ENCODE assay signal across 7 mouse cellular contexts in genomic region chr12:111759176-111760061, GRCm38 (mm10). TPM values are rescaled to one million over a fixed set of nuclear protein-coding genes. Genes with fewer than 3 reads are reported as not detected.
A peak's percentile ranks its signal among the peaks of the same experiment; 100 is the strongest.
DNase-seq lines count a peak whose midpoint lies in the region; ATAC-seq and TF ChIP-seq lines count a peak whose summit lies in the region.

No protein-coding gene starts in this region.

- no peaks in the 10 kb centered on the region for H3K9me3 ChIP-seq in ES-E14 (ENCODE audit: control insufficient read depth, insufficient read depth, low read depth, low read length)
- H3K9me3 ChIP-seq in embryonic facial prominence, embryonic 13.5 days, result no peaks in the 10 kb centered on the region
- no peaks in the 10 kb centered on the region for H3K9me3 ChIP-seq in heart, embryonic 11.5 days (replicated peaks; ENCODE audit: control insufficient read depth, low read length)
- H3K9me3 ChIP-seq in kidney, embryonic 14.5 days (ENCODE audit: control insufficient read depth, low read length), result no peaks in the 10 kb centered on the region
- H3K9me3 ChIP-seq in neural tube, embryonic 14.5 days (ENCODE audit: control insufficient read depth, low read length), result no peaks in the 10 kb centered on the region

- ATAC-seq in embryonic facial prominence, embryonic 13.5 days (ENCODE audit: insufficient number of reproducible peaks, insufficient read depth, low FRiP score, low TSS enrichment, low read depth), result peak; percentile 15; the same call in 1 of the 2 replicates
- peak; percentile 42 for ATAC-seq in heart, embryonic 11.5 days (replicated peaks; ENCODE audit: insufficient number of reproducible peaks, low FRiP score, low TSS enrichment)
- peak; percentile 35 for ATAC-seq in kidney, embryonic 14.5 days (ENCODE audit: low FRiP score, low TSS enrichment)
- peak; percentile 62 for ATAC-seq in neural tube, embryonic 14.5 days (ENCODE audit: low read depth)

- peaks cover 5% of the 10 kb centered on the region; the same call in 1 of the 2 replicates for H3K36me3 ChIP-seq in ES-E14 (ENCODE audit: control insufficient read depth, insufficient read depth, low read length, poor library complexity, severe bottlenecking)
- peaks cover 18% of the 10 kb centered on the region for H3K36me3 ChIP-seq in embryonic facial prominence, embryonic 13.5 days
- no peaks in the 10 kb centered on the region for H3K36me3 ChIP-seq in heart, embryonic 11.5 days (ENCODE audit: control insufficient read depth, insufficient read depth, low read length)
- peaks cover 3% of the 10 kb centered on the region; the same call in 1 of the 2 replicates for H3K36me3 ChIP-seq in kidney, embryonic 14.5 days (ENCODE audit: control insufficient read depth, insufficient read depth, low read length)
- H3K36me3 ChIP-seq in neural tube, embryonic 14.5 days (ENCODE audit: control insufficient read depth, insufficient read depth, low read length), result no peaks in the 10 kb centered on the region

- in situ Hi-C loops in ES-E14 (cut with MboI; ENCODE audit: low sequenced_read_pairs in 2 of 2, unreplicated experiment in 2 of 2), result no loop called here

- no peak for TF ChIP-seq CTCF in lung, adult 2 months (IDR thresholded peaks at IDR 0.05; ENCODE audit: insufficient read depth, low read length)

- H3K27me3 ChIP-seq in embryonic facial prominence, embryonic 13.5 days, result no peaks in the 10 kb centered on the region
- H3K27me3 ChIP-seq in heart, embryonic 11.5 days (ENCODE audit: control insufficient read depth, insufficient read depth, low read length), result no peaks in the 10 kb centered on the region
- H3K27me3 ChIP-seq in kidney, embryonic 14.5 days (ENCODE audit: control insufficient read depth, insufficient read depth, low read length), result no peaks in the 10 kb centered on the region
- no peaks in the 10 kb centered on the region for H3K27me3 ChIP-seq in neural tube, embryonic 14.5 days (ENCODE audit: control insufficient read depth, insufficient read depth, low read length)

- H3K27ac ChIP-seq in ES-E14 (ENCODE audit: insufficient read depth, low read depth, low read length, poor library complexity, severe bottlenecking), result no peak overlapping the region
- peak overlapping the region; percentile 86 for H3K27ac ChIP-seq in embryonic facial prominence, embryonic 13.5 days
- peak overlapping the region; percentile 82 for H3K27ac ChIP-seq in heart, embryonic 11.5 days (ENCODE audit: low read depth, low read length)
- H3K27ac ChIP-seq in kidney, embryonic 14.5 days (ENCODE audit: low read depth, low read length), result peak overlapping the region; percentile 72
- H3K27ac ChIP-seq in neural tube, embryonic 14.5 days (ENCODE audit: low read depth, low read length), result peak overlapping the region; percentile 97

- DNase-seq in ES-E14 (ENCODE audit: low read depth, low spot score), result no peak
- peak; percentile 79 for DNase-seq in adrenal gland, postnatal 14 days
- DNase-seq in lung, adult 2 months, result peak; percentile 72

- H3K4me2 ChIP-seq in embryonic facial prominence, embryonic 13.5 days, result peak overlapping the region; percentile 99
- H3K4me2 ChIP-seq in heart, embryonic 11.5 days, result peak overlapping the region; percentile 99
- peak overlapping the region; percentile 97 for H3K4me2 ChIP-seq in kidney, embryonic 14.5 days (replicated peaks; ENCODE audit: low read depth, low read length)
- peak overlapping the region; percentile 99 for H3K4me2 ChIP-seq in neural tube, embryonic 14.5 days (ENCODE audit: low read depth, low read length)

- H3K4me3 ChIP-seq in ES-E14 (ENCODE audit: insufficient read depth in 1 of 2, low read depth in 1 of 2, low read length in 2 of 2, poor library complexity in 1 of 2, severe bottlenecking in 1 of 2), result peak overlapping the region; percentile 86 to 99
- peak overlapping the region; percentile 94 for H3K4me3 ChIP-seq in embryonic facial prominence, embryonic 13.5 days
- H3K4me3 ChIP-seq in heart, embryonic 11.5 days (ENCODE audit: low read depth, low read length), result peak overlapping the region; percentile 95
- peak overlapping the region; percentile 70 for H3K4me3 ChIP-seq in kidney, embryonic 14.5 days (ENCODE audit: low read length)
- H3K4me3 ChIP-seq in lung, adult 2 months (replicated peaks; ENCODE audit: extremely low read depth, low read depth, low read length), result peak overlapping the region; percentile 97
- H3K4me3 ChIP-seq in neural tube, embryonic 14.5 days (ENCODE audit: low read depth, low read length), result peak overlapping the region; percentile 88

- WGBS in embryonic facial prominence, embryonic 13.5 days, result 2% methylated on average over 35 of the region's 35 CpGs
- WGBS in heart, embryonic 11.5 days (ENCODE audit: insufficient replicate concordance), result 2% methylated on average over 35 of the region's 35 CpGs
- WGBS in kidney, embryonic 14.5 days, result 2% methylated on average over 34 of the region's 35 CpGs
- 3% methylated on average over 35 of the region's 35 CpGs for WGBS in lung, adult 2 months
- under 1% methylated on average over 33 of the region's 35 CpGs for WGBS in neural tube, embryonic 14.5 days

- H3K4me1 ChIP-seq in ES-E14 (ENCODE audit: control insufficient read depth in 2 of 2, insufficient read depth in 2 of 2, low read length in 2 of 2, poor library complexity in 1 of 2), result peaks cover 0 to 22% of the 10 kb centered on the region in 2 experiments; a peak in 2 of 4 replicates
- H3K4me1 ChIP-seq in embryonic facial prominence, embryonic 13.5 days, result peaks cover 32% of the 10 kb centered on the region
- peaks cover 19% of the 10 kb centered on the region for H3K4me1 ChIP-seq in heart, embryonic 11.5 days (ENCODE audit: control insufficient read depth, insufficient read depth, low read length)
- peaks cover 24% of the 10 kb centered on the region for H3K4me1 ChIP-seq in kidney, embryonic 14.5 days (ENCODE audit: control insufficient read depth, insufficient read depth, low read length)
- peaks cover 19% of the 10 kb centered on the region for H3K4me1 ChIP-seq in lung, adult 2 months (ENCODE audit: control insufficient read depth, insufficient read depth, low read length)
- peaks cover 29% of the 10 kb centered on the region for H3K4me1 ChIP-seq in neural tube, embryonic 14.5 days (ENCODE audit: control insufficient read depth, insufficient read depth, low read length)

- peak; percentile 51; the same call in 1 of the 2 replicates for TF ChIP-seq POLR2A in lung, adult 2 months (IDR thresholded peaks at IDR 0.05; ENCODE audit: borderline replicate concordance, extremely low read depth, low read depth, low read length)

- peak overlapping the region; percentile 87 for H3K9ac ChIP-seq in ES-E14 (ENCODE audit: insufficient read depth, low read depth, low read length, poor library complexity, severe bottlenecking)
- peak overlapping the region; percentile 97 for H3K9ac ChIP-seq in embryonic facial prominence, embryonic 13.5 days
- peak overlapping the region; percentile 93 for H3K9ac ChIP-seq in heart, embryonic 11.5 days (ENCODE audit: low read depth, low read length)
- H3K9ac ChIP-seq in kidney, embryonic 14.5 days (ENCODE audit: low read depth, low read length), result peak overlapping the region; percentile 91
- H3K9ac ChIP-seq in neural tube, embryonic 14.5 days (replicated peaks; ENCODE audit: low read depth, low read length), result peak overlapping the region; percentile 97

RNA-seq across cellular contexts. Expression of gene Klc1, which starts 0.8 kb away (rescaled TPM):
- 47.2 and 47.9 TPM in 2 replicates for total RNA-seq in ES-E14 (2012; rRNA removed)
- 99.9 and 115 TPM in 2 replicates for total RNA-seq in adrenal gland, postnatal 14 days (2021)
- polyA plus RNA-seq in embryonic facial prominence, embryonic 13.5 days (2015; fragmentation: Nextera tagmentation; extraction: Ambion mirVana), result 113 and 122 TPM in 2 replicates
- 94.9 and 101 TPM in 2 replicates for polyA plus RNA-seq in heart, embryonic 11.5 days (2014; fragmentation: Nextera tagmentation; extraction: Ambion mirVana)
- 76.4 and 91.6 TPM in 2 replicates for polyA plus RNA-seq in kidney, embryonic 14.5 days (2014; fragmentation: Nextera tagmentation; extraction: Ambion mirVana)
- 101 and 113 TPM in 2 replicates for polyA plus RNA-seq in lung, adult 2 months (2012; rRNA removed)
- polyA plus RNA-seq in neural tube, embryonic 14.5 days (2014; fragmentation: Nextera tagmentation; extraction: Ambion mirVana), result 598 and 669 TPM in 2 replicates

RNA-seq across cellular contexts. Expression of gene Apopt1, which starts 46.4 kb away (rescaled TPM):
- total RNA-seq in ES-E14 (2012; rRNA removed), result 14.4 and 15.2 TPM in 2 replicates
- total RNA-seq in adrenal gland, postnatal 14 days (2021), result 72.5 and 73.3 TPM in 2 replicates
- polyA plus RNA-seq in embryonic facial prominence, embryonic 13.5 days (2015; fragmentation: Nextera tagmentation; extraction: Ambion mirVana), result 57.1 and 66.0 TPM in 2 replicates
- polyA plus RNA-seq in heart, embryonic 11.5 days (2014; fragmentation: Nextera tagmentation; extraction: Ambion mirVana), result 50.0 and 51.3 TPM in 2 replicates
- polyA plus RNA-seq in kidney, embryonic 14.5 days (2014; fragmentation: Nextera tagmentation; extraction: Ambion mirVana), result 63.1 and 63.4 TPM in 2 replicates
- 22.5 and 30.9 TPM in 2 replicates for polyA plus RNA-seq in lung, adult 2 months (2012; rRNA removed)
- polyA plus RNA-seq in neural tube, embryonic 14.5 days (2014; fragmentation: Nextera tagmentation; extraction: Ambion mirVana), result 65.7 and 69.6 TPM in 2 replicates

RNA-seq across cellular contexts. Expression of gene Bag5, which starts 46.4 kb away (rescaled TPM):
- total RNA-seq in ES-E14 (2012; rRNA removed), result 9.7 and 14.8 TPM in 2 replicates
- 32.5 and 34.6 TPM in 2 replicates for total RNA-seq in adrenal gland, postnatal 14 days (2021)
- polyA plus RNA-seq in embryonic facial prominence, embryonic 13.5 days (2015; fragmentation: Nextera tagmentation; extraction: Ambion mirVana), result 64.5 and 67.3 TPM in 2 replicates
- 41.8 and 42.8 TPM in 2 replicates for polyA plus RNA-seq in heart, embryonic 11.5 days (2014; fragmentation: Nextera tagmentation; extraction: Ambion mirVana)
- polyA plus RNA-seq in kidney, embryonic 14.5 days (2014; fragmentation: Nextera tagmentation; extraction: Ambion mirVana), result 45.2 and 49.7 TPM in 2 replicates
- polyA plus RNA-seq in lung, adult 2 months (2012; rRNA removed), result 21.4 and 21.9 TPM in 2 replicates
- polyA plus RNA-seq in neural tube, embryonic 14.5 days (2014; fragmentation: Nextera tagmentation; extraction: Ambion mirVana), result 68.1 and 71.8 TPM in 2 replicates

RNA-seq across cellular contexts. Expression of gene Xrcc3, which starts 54.3 kb away (rescaled TPM):
- total RNA-seq in ES-E14 (2012; rRNA removed), result 19.8 and 21.8 TPM in 2 replicates
- total RNA-seq in adrenal gland, postnatal 14 days (2021), result 18.6 and 20.8 TPM in 2 replicates
- 8.4 and 9.3 TPM in 2 replicates for polyA plus RNA-seq in embryonic facial prominence, embryonic 13.5 days (2015; fragmentation: Nextera tagmentation; extraction: Ambion mirVana)
- polyA plus RNA-seq in heart, embryonic 11.5 days (2014; fragmentation: Nextera tagmentation; extraction: Ambion mirVana), result 7.9 and 8.8 TPM in 2 replicates
- polyA plus RNA-seq in kidney, embryonic 14.5 days (2014; fragmentation: Nextera tagmentation; extraction: Ambion mirVana), result 11.2 and 20.3 TPM in 2 replicates
- 3.2 and 3.6 TPM in 2 replicates for polyA plus RNA-seq in lung, adult 2 months (2012; rRNA removed)
- 2.9 and 3.4 TPM in 2 replicates for polyA plus RNA-seq in neural tube, embryonic 14.5 days (2014; fragmentation: Nextera tagmentation; extraction: Ambion mirVana)

RNA-seq across cellular contexts. Expression of gene Zfyve21, which starts 54.6 kb away (rescaled TPM):
- total RNA-seq in ES-E14 (2012; rRNA removed), result 27.0 and 33.5 TPM in 2 replicates
- total RNA-seq in adrenal gland, postnatal 14 days (2021), result 91.0 and 96.9 TPM in 2 replicates
- 105 and 113 TPM in 2 replicates for polyA plus RNA-seq in embryonic facial prominence, embryonic 13.5 days (2015; fragmentation: Nextera tagmentation; extraction: Ambion mirVana)
- polyA plus RNA-seq in heart, embryonic 11.5 days (2014; fragmentation: Nextera tagmentation; extraction: Ambion mirVana), result 83.3 and 93.7 TPM in 2 replicates
- 110 and 113 TPM in 2 replicates for polyA plus RNA-seq in kidney, embryonic 14.5 days (2014; fragmentation: Nextera tagmentation; extraction: Ambion mirVana)
- 79.8 and 83.4 TPM in 2 replicates for polyA plus RNA-seq in lung, adult 2 months (2012; rRNA removed)
- 30.5 and 39.6 TPM in 2 replicates for polyA plus RNA-seq in neural tube, embryonic 14.5 days (2014; fragmentation: Nextera tagmentation; extraction: Ambion mirVana)
